Mouse (Mus musculus) v-Abl transformed pro-B cells (cell line): ENCODE data around the gene Tm7sf2.

ENCODE experiments used
- in situ Hi-C, 2 experiments: fragments of 400-800 bp; cut with MboI; formaldehyde crosslinking; loops; one replicate each; pipeline ENCODE4 v1.15.1; 2025; ENCODE audit not compliant: unreplicated experiment in 2 of 2

Tm7sf2 gene

GRCm38 (mm10) chr19:6046294-6047153 is 21.6 kb downstream of the Tm7sf2 start, which contains the start of gene Syvn1:
Gene Syvn1, plus strand, starts transcription at chr19:6046576.
- in situ Hi-C loops = loop anchor here in 1 of 2 experiments (10.0 kb wide), 1 partner anchor 288 kb away; the partner anchor contains the start of gene Men1

- in situ Hi-C loops = loop anchor here in 1 of 2 experiments (10.0 kb wide), 1 partner anchor 289 kb away; the partner anchor contains the start of gene Men1
Observed at GRCm38 (mm10) chr19:6045366-6046293, 22.5 kb downstream of the Tm7sf2 start.

- in situ Hi-C loops = loop anchor here in 1 of 2 experiments (10.0 kb wide), 1 partner anchor 291 kb away; the partner anchor contains the start of gene Men1
Observed at GRCm38 (mm10) chr19:6044102-6044501, 24.1 kb downstream of the Tm7sf2 start.

GRCm38 (mm10) chr19:6042293-6042692 is 25.9 kb downstream of the Tm7sf2 start:
- in situ Hi-C loops = loop anchor here in 1 of 2 experiments (10.0 kb wide), 1 partner anchor 293 kb away; the partner anchor contains the start of gene Men1

- in situ Hi-C loops = loop anchor here in 1 of 2 experiments (10.0 kb wide), 1 partner anchor 295 kb away; the partner anchor contains the start of gene Men1
Observed at GRCm38 (mm10) chr19:6040002-6040401, 28.2 kb downstream of the Tm7sf2 start.

- in situ Hi-C loops = loop anchor here (5.0 kb wide), 1 partner anchor 89 kb away; the partner anchor contains the start of gene Snx15 (in 2 of the 2)
Observed at GRCm38 (mm10) chr19:6038326-6038725, 29.8 kb downstream of the Tm7sf2 start.

- in situ Hi-C loops = loop anchor here (5.0 kb wide), 1 partner anchor 90 kb away; the partner anchor contains the start of gene Snx15 (in 2 of the 2)
Observed at GRCm38 (mm10) chr19:6037695-6038094, 30.5 kb downstream of the Tm7sf2 start.

GRCm38 (mm10) chr19:6035966-6036585 is 32.1 kb downstream of the Tm7sf2 start:
- in situ Hi-C loops = loop anchor here (5.0 kb wide), 1 partner anchor 91 kb away; the partner anchor contains the start of gene Snx15 (in 2 of the 2)

- in situ Hi-C loops = no loop called here
Observed at GRCm38 (mm10) chr19:6030520-6031280, 37.5 kb downstream of the Tm7sf2 start.

GRCm38 (mm10) chr19:6029426-6029825 is 38.7 kb downstream of the Tm7sf2 start:
- in situ Hi-C loops = no loop called here

GRCm38 (mm10) chr19:6028991-6029390 is 39.2 kb downstream of the Tm7sf2 start:
- in situ Hi-C loops = no loop called here

- in situ Hi-C loops = no loop called here
Observed at GRCm38 (mm10) chr19:6023930-6024329, 44.2 kb downstream of the Tm7sf2 start.

- in situ Hi-C loops = no loop called here
Observed at GRCm38 (mm10) chr19:6023059-6023458, 45.1 kb downstream of the Tm7sf2 start.

GRCm38 (mm10) chr19:6020276-6020675 is 47.9 kb downstream of the Tm7sf2 start:
- in situ Hi-C loops = no loop called here

- in situ Hi-C loops = loop anchor here (5.0 kb wide), 3 partner anchors 51 to 96 kb away; partner anchors contain the start of genes Cdc42ep2 (in 1 of the 2) and Pola2 (in 1 of the 2)
Observed at GRCm38 (mm10) chr19:6018142-6019089, 49.8 kb downstream of the Tm7sf2 start.

GRCm38 (mm10) chr19:6016532-6016931 is 51.6 kb downstream of the Tm7sf2 start:
- in situ Hi-C loops = loop anchor here (5.0 kb wide), 3 partner anchors 49 to 94 kb away; partner anchors contain the start of genes Cdc42ep2 (in 1 of the 2) and Pola2 (in 1 of the 2)

- in situ Hi-C loops = loop anchor here (5.0 kb wide), 3 partner anchors 48 to 93 kb away; partner anchors contain the start of genes Cdc42ep2 (in 1 of the 2) and Pola2 (in 1 of the 2)
Observed at GRCm38 (mm10) chr19:6015511-6016315, 52.5 kb downstream of the Tm7sf2 start, which contains the start of gene Capn1. Gene Capn1, minus strand, starts transcription at chr19:6015897.
